Mouse (Mus musculus) hindbrain, embryonic 14.5 days (tissue): Measurements from ENCODE around the gene Gm4201. TPM values are rescaled to one million over a fixed set of nuclear protein-coding genes. Genes with fewer than 3 reads are reported as not detected.
"Not testable (repeated sequence)": the region's sequence is repeated elsewhere in the genome, so short reads cannot be mapped to it uniquely, and the experiment has no call there.

Source experiments
- ATAC-seq: fragments of 200-750 bp; cut with Nextera tagmentation; 2 replicates; pipeline ENCODE4 v1.8.0; 2017; ENCODE audit warnings: moderate number of reproducible peaks, mild to moderate bottlenecking, moderate TSS enrichment, moderate library complexity; ENCODE audit not compliant: low FRiP score
- DNase-seq: peaks from one replicate; pipeline ENCODE4 v3.0.0-alpha.2; 2015; ENCODE audit warnings: low spot score
- H3K27ac ChIP-seq: fragments of 300-500 bp; sonication (generic); 2 replicates; pipeline ENCODE4 v1.5.1; 2014; ENCODE audit warnings: mild to moderate bottlenecking, moderate library complexity
- H3K27me3 ChIP-seq: fragments of 300-500 bp; sonication (generic); 2 replicates; pipeline ENCODE4 v1.6.1; 2014; ENCODE audit warnings: mild to moderate bottlenecking, low read length, mixed read lengths; ENCODE audit not compliant: control insufficient read depth, insufficient read depth
- H3K36me3 ChIP-seq: fragments of 300-500 bp; sonication (generic); replicated peaks from 2 replicates; pipeline ENCODE4 v1.6.1; 2014; ENCODE audit not compliant: control insufficient read depth, insufficient read depth
- H3K4me1 ChIP-seq: fragments of 300-500 bp; sonication (generic); replicated peaks from 2 replicates; pipeline ENCODE4 v1.6.1; 2014; ENCODE audit warnings: antibody characterized with exemption, low read length, mixed read lengths; ENCODE audit not compliant: control insufficient read depth, insufficient read depth
- H3K4me2 ChIP-seq: fragments of 300-500 bp; sonication (generic); replicated peaks from 2 replicates; pipeline ENCODE4 v1.6.1; 2014; ENCODE audit warnings: mild to moderate bottlenecking, moderate library complexity
- H3K4me3 ChIP-seq: fragments of 300-500 bp; sonication (generic); replicated peaks from 2 replicates; pipeline ENCODE4 v1.5.1; 2014; ENCODE audit warnings: mild to moderate bottlenecking, low read length
- H3K9ac ChIP-seq: fragments of 300-500 bp; sonication (generic); 2 replicates; pipeline ENCODE4 v1.6.1; 2014
- H3K9me3 ChIP-seq: fragments of 300-500 bp; sonication (generic); 2 replicates; pipeline ENCODE4 v1.6.1; 2016; ENCODE audit warnings: low read length; ENCODE audit not compliant: control insufficient read depth
- WGBS: fragments of 180-500 bp; shearing (Covaris S2); extraction: QIAGEN DNeasy Blood & Tissue Kit; methylation state at CpG from one replicate; pipeline ENCODE4 v1.1.7; 2014; 5-methylcytosine and 5-hydroxymethylcytosine counted together
- polyA plus RNA-seq: library from polyadenylated mRNA; unstranded; fragments of >200 nt; fragmentation: Nextera tagmentation; extraction: Ambion mirVana; gene quantifications from 2 replicates; pipeline ENCODE4 v1.2.1, GENCODE M21; 2014

The Gm4201 gene
- not detected in 2 replicates for polyA plus RNA-seq

DNA sequence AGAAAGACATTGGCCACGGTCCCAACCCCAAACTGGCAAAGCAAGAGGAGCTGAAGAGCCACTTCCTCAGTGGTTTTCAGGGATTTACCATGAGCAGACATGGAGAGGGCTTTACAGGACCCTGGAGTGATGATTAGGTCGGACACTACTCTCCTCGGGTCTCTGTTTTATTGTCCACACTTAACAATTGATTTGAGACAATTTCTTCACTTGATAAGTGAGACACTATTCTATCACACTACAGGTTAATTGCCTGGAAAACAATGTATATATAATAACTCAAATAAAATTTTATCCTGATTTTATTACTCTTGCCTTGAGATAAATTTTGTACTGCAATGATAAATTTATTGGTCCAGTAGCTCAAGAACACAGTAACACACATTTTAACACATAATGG, at the start of gene Gm4201:
Gene Gm4201, minus strand, starts transcription at position 101 of the 400 bp plus-strand sequence.
- not testable (repeated sequence) for ATAC-seq, H3K4me3 ChIP-seq, H3K4me1 ChIP-seq, H3K9ac ChIP-seq, H3K27me3 ChIP-seq, DNase-seq, H3K36me3 ChIP-seq, H3K9me3 ChIP-seq, H3K4me2 ChIP-seq, H3K27ac ChIP-seq
- no CpG with 5 or more reads among the region's 3 CpGs for WGBS

DNA sequence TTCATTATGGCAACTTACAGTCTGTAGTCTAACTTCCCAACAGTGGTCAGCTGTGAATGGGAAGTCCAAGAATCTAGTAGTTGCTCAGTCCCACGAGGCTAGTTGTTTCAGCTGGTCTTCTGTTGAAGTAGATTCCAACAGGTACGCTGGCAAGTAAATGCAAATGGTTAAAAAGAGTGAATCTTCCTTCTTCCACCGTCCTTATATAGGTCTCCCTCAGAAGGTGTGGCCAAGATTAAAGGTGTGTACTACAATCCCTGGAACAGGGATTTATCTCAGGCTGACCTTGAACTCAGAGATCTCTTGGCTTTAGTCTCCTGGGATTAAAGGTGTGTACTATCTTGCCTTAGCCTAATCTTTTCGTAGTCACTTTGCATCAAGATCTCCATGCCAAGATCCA, 22.9 kb upstream of the Gm4201 start, which contains the start of gene Gm4565:
Gene Gm4565, minus strand, starts transcription at position 101 of the 400 bp plus-strand sequence.
- H3K9ac ChIP-seq, DNase-seq, H3K27ac ChIP-seq, H3K4me3 ChIP-seq, H3K9me3 ChIP-seq, H3K4me1 ChIP-seq, H3K27me3 ChIP-seq, ATAC-seq, H3K36me3 ChIP-seq, H3K4me2 ChIP-seq: not testable (repeated sequence)
- WGBS, result 73% methylated on average over 2 of the region's 4 CpGs

DNA sequence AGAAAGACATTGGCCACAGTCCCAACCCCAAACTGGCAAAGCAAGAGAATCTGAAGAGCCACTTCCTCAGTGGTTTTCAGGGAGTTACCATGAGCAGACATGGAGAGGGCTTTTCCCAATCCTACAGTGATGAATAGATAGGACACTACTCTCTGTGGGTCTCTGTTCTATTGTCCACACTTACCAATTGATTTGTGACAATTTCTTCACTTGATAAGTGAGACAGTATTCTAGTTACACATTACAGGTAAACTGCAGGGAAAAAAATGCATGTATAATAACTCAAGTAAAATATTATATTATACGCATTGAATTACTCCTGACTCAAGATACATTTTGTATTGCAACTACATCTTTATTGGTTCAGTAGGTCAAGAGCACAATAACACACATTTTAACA, 30.4 kb downstream of the Gm4201 start, which contains the start of gene Gm8677:
Gene Gm8677, minus strand, starts transcription at position 101 of the 400 bp plus-strand sequence.
- not testable (repeated sequence) for H3K27ac ChIP-seq, H3K27me3 ChIP-seq, DNase-seq, H3K9me3 ChIP-seq, H3K4me3 ChIP-seq, H3K36me3 ChIP-seq, ATAC-seq, H3K4me1 ChIP-seq, H3K9ac ChIP-seq, H3K4me2 ChIP-seq
- no CpG with 5 or more reads among the region's 1 CpGs for WGBS

DNA sequence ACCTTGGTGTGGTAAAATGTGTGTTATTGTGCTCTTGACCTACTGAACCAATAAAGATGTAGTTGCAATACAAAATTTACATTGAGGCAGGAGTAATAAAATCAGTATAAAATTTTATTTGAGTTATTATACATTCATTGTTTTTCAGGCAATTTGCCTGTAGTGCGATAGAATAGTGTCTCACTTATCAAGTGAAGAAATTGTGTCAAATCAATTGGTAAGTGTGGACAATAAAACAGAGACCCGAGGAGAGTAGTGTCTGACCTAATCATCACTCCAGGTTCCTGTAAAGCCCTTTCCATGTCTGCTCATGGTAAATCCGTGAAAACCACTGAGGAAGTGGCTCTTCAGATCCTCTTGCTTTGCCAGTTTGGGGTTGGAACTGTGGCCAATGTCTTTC, 42.5 kb downstream of the Gm4201 start, which contains the start of gene Vmn1r152:
Gene Vmn1r152, plus strand, starts transcription at position 301 of the 400 bp plus-strand sequence.
- not testable (repeated sequence) for H3K27me3 ChIP-seq, H3K4me2 ChIP-seq, H3K4me3 ChIP-seq, H3K9ac ChIP-seq, H3K4me1 ChIP-seq, H3K36me3 ChIP-seq, H3K27ac ChIP-seq, DNase-seq, ATAC-seq, H3K9me3 ChIP-seq
- WGBS, result no CpG with 5 or more reads among the region's 3 CpGs

Other genes starting within 250 kb of the Gm4201 start
- gene Gm4187, start 235.6 kb downstream of the Gm4201 start, polyA plus RNA-seq, result not detected in 2 replicates
- not detected in 2 replicates for gene Gm8660, start 194.3 kb downstream of the Gm4201 start, polyA plus RNA-seq
- gene Vmn1r148, start 151.8 kb downstream of the Gm4201 start, polyA plus RNA-seq, result not detected in 2 replicates
- not detected in 2 replicates for gene Vmn1r149, start 127.1 kb downstream of the Gm4201 start, polyA plus RNA-seq
- not detected in 2 replicates for gene Gm10665, start 101.3 kb downstream of the Gm4201 start, polyA plus RNA-seq
- gene Vmn1r151, start 65.7 kb downstream of the Gm4201 start, polyA plus RNA-seq, result not detected in 2 replicates
- not detected in 2 replicates for gene Vmn1r152, start 42.4 kb downstream of the Gm4201 start, polyA plus RNA-seq
- gene Gm8677, start 30.5 kb downstream of the Gm4201 start, polyA plus RNA-seq, result not detected in 2 replicates
- not detected in 2 replicates for gene Gm4565, start 22.8 kb upstream of the Gm4201 start, polyA plus RNA-seq
- not detected in 2 replicates for gene Vmn1r155, start 92.7 kb upstream of the Gm4201 start, polyA plus RNA-seq
- not detected in 2 replicates for gene Gm8693, start 127.0 kb upstream of the Gm4201 start, polyA plus RNA-seq
- not detected in 2 replicates for gene Gm4567, start 154.4 kb upstream of the Gm4201 start, polyA plus RNA-seq
- gene Vmn1r157, start 196.4 kb upstream of the Gm4201 start, polyA plus RNA-seq, result not detected in 2 replicates
- not detected in 2 replicates for gene Vmn1r158, start 225.4 kb upstream of the Gm4201 start, polyA plus RNA-seq